Mouse (Mus musculus) forebrain, embryonic 12.5 days (tissue): ENCODE measurements around the gene Slc2a12. TPM values are rescaled to one million over a fixed set of nuclear protein-coding genes. Genes with fewer than 3 reads are reported as not detected.

Experiments used
- ATAC-seq: fragments of 200-750 bp; cut with Nextera tagmentation; 2 replicates; pipeline ENCODE4 v1.8.0; 2017; ENCODE audit warnings: moderate TSS enrichment; ENCODE audit not compliant: low FRiP score
- H3K27ac ChIP-seq: fragments of 300-500 bp; sonication (generic); 2 replicates; pipeline ENCODE4 v1.5.1; 2016; ENCODE audit warnings: mild to moderate bottlenecking
- H3K27me3 ChIP-seq: fragments of 300-500 bp; sonication (generic); 2 replicates; pipeline ENCODE4 v1.6.1; 2016; ENCODE audit warnings: mild to moderate bottlenecking
- H3K36me3 ChIP-seq: fragments of 300-500 bp; sonication (generic); replicated peaks from 2 replicates; pipeline ENCODE4 v1.6.1; 2016; ENCODE audit warnings: mild to moderate bottlenecking
- H3K4me1 ChIP-seq: fragments of 300-500 bp; sonication (generic); 2 replicates; pipeline ENCODE4 v1.6.1; 2016
- H3K4me2 ChIP-seq: fragments of 300-500 bp; sonication (generic); 2 replicates; pipeline ENCODE4 v1.6.1; 2016; ENCODE audit warnings: mild to moderate bottlenecking, moderate library complexity
- H3K4me3 ChIP-seq: fragments of 300-500 bp; sonication (generic); replicated peaks from 2 replicates; pipeline ENCODE4 v1.5.1; 2016; ENCODE audit warnings: mild to moderate bottlenecking
- H3K9ac ChIP-seq: fragments of 300-500 bp; sonication (generic); 2 replicates; pipeline ENCODE4 v1.6.1; 2016; ENCODE audit warnings: mild to moderate bottlenecking
- H3K9me3 ChIP-seq: fragments of 300-500 bp; sonication (generic); 2 replicates; pipeline ENCODE4 v1.6.1; 2016
- WGBS: fragments of 180-500 bp; shearing (Covaris S2); methylation state at CpG from one replicate; pipeline ENCODE4 v1.1.7; 2016; 5-methylcytosine and 5-hydroxymethylcytosine counted together
- polyA plus RNA-seq: library from polyadenylated mRNA; unstranded; fragments of >200 nt; fragmentation: Nextera tagmentation; extraction: Ambion mirVana; gene quantifications from 2 replicates; pipeline ENCODE4 v1.2.1, GENCODE M21; 2016

Slc2a12 gene
- polyA plus RNA-seq, 1 experiment from 2014 or later: 2.1 TPM

GRCm38 (mm10) chr10:22675848-22676630 lies 31.2 kb downstream of the Slc2a12 start:
- Histone ChIP-seq H3K4me3 (no peak overlapping the region), H3K9ac (no peak overlapping the region), H3K4me1 (0 out of 2 replicates have a peak, but pooled peaks cover 2% of the 10 kb centered on the region), H3K27ac (no peak overlapping the region), H3K36me3 (no peaks in the 10 kb centered on the region), H3K4me2 (no peak overlapping the region), H3K9me3 (no peaks in the 10 kb centered on the region), H3K27me3 (no peaks in the 10 kb centered on the region)
- no peak for ATAC-seq
- 74% methylated on average over 13 of the region's 13 CpGs for WGBS

GRCm38 (mm10) chr10:22696236-22696635 lies 51.4 kb downstream of the Slc2a12 start:
- ATAC-seq: no peak
- H3K27ac ChIP-seq: no peak overlapping the region
- no peak overlapping the region for H3K4me2 ChIP-seq
- H3K4me3 ChIP-seq: no peak overlapping the region
- no peak overlapping the region for H3K9ac ChIP-seq
- H3K9me3 ChIP-seq: no peaks in the 10 kb centered on the region
- H3K36me3 ChIP-seq: peaks cover 6% of the 10 kb centered on the region; the same call in 1 of the 2 replicates
- no peaks in the 10 kb centered on the region for H3K27me3 ChIP-seq
- peaks cover 6% of the 10 kb centered on the region; the same call in 1 of the 2 replicates for H3K4me1 ChIP-seq
- WGBS: 95% methylated on average over 9 of the region's 9 CpGs

- H3K9ac ChIP-seq: no peak overlapping the region
- no peak overlapping the region for H3K27ac ChIP-seq
Observed at GRCm38 (mm10) chr10:22696864-22697263, 52.1 kb downstream of the Slc2a12 start.

GRCm38 (mm10) chr10:22698158-22698953 lies 53.5 kb downstream of the Slc2a12 start:
- Histone ChIP-seq H3K27ac (no peak overlapping the region), H3K4me1 (peaks cover 6% of the 10 kb centered on the region; the same call in 1 of the 2 replicates), H3K9ac (no peak overlapping the region), H3K4me2 (no peak overlapping the region), H3K9me3 (no peaks in the 10 kb centered on the region), H3K4me3 (no peak overlapping the region), H3K36me3 (peaks cover 17% of the 10 kb centered on the region), H3K27me3 (no peaks in the 10 kb centered on the region)
- no peak for ATAC-seq
- WGBS: 87% methylated on average over 9 of the region's 9 CpGs

More at GRCm38 (mm10) chr10:22696864-22697263, 52.1 kb downstream of the Slc2a12 start:
- no peak overlapping the region for H3K4me2 ChIP-seq
- no peaks in the 10 kb centered on the region for H3K9me3 ChIP-seq
- H3K4me1 ChIP-seq: peaks cover 6% of the 10 kb centered on the region; the same call in 1 of the 2 replicates
- WGBS: 90% methylated on average over 7 of the region's 7 CpGs
- H3K4me3 ChIP-seq: no peak overlapping the region
- ATAC-seq: no peak
- H3K27me3 ChIP-seq: no peaks in the 10 kb centered on the region
- H3K36me3 ChIP-seq: peaks cover 6% of the 10 kb centered on the region; the same call in 1 of the 2 replicates

- Histone ChIP-seq H3K36me3 (peaks cover 25% of the 10 kb centered on the region), H3K9me3 (no peaks in the 10 kb centered on the region), H3K27ac (no peak overlapping the region), H3K4me3 (no peak overlapping the region), H3K4me2 (no peak overlapping the region), H3K9ac (no peak overlapping the region), H3K27me3 (no peaks in the 10 kb centered on the region), H3K4me1 (peaks cover 6% of the 10 kb centered on the region; the same call in 1 of the 2 replicates)
- ATAC-seq: no peak
- WGBS: 82% methylated on average over 19 of the region's 19 CpGs
Observed at GRCm38 (mm10) chr10:22699487-22700335, 54.9 kb downstream of the Slc2a12 start.

- Histone ChIP-seq H3K4me2 (no peak overlapping the region), H3K9me3 (no peaks in the 10 kb centered on the region), H3K4me3 (no peak overlapping the region), H3K27ac (no peak overlapping the region), H3K4me1 (peaks cover 6% of the 10 kb centered on the region; the same call in 1 of the 2 replicates), H3K9ac (no peak overlapping the region), H3K36me3 (peaks cover 30% of the 10 kb centered on the region), H3K27me3 (no peaks in the 10 kb centered on the region)
- ATAC-seq: no peak
- WGBS: 94% methylated on average over 9 of the region's 9 CpGs
Observed at GRCm38 (mm10) chr10:22700773-22701172, 56.0 kb downstream of the Slc2a12 start.

GRCm38 (mm10) chr10:22701485-22702315 lies 56.9 kb downstream of the Slc2a12 start:
- peaks cover 6% of the 10 kb centered on the region; the same call in 1 of the 2 replicates for H3K4me1 ChIP-seq
- no peak overlapping the region for H3K9ac ChIP-seq
- H3K4me2 ChIP-seq: no peak overlapping the region
- no peaks in the 10 kb centered on the region for H3K27me3 ChIP-seq
- ATAC-seq: no peak
- no peak overlapping the region for H3K27ac ChIP-seq
- H3K4me3 ChIP-seq: no peak overlapping the region
- H3K9me3 ChIP-seq: no peaks in the 10 kb centered on the region
- H3K36me3 ChIP-seq: peaks cover 39% of the 10 kb centered on the region
- 85% methylated on average over 12 of the region's 12 CpGs for WGBS

GRCm38 (mm10) chr10:22703844-22704243 lies 59.0 kb downstream of the Slc2a12 start:
- H3K4me1 ChIP-seq: peaks cover 6% of the 10 kb centered on the region; the same call in 1 of the 2 replicates
- ATAC-seq: no peak
- no peaks in the 10 kb centered on the region for H3K27me3 ChIP-seq
- no peak overlapping the region for H3K4me2 ChIP-seq
- 93% methylated on average over 6 of the region's 6 CpGs for WGBS
- H3K9me3 ChIP-seq: no peaks in the 10 kb centered on the region
- peaks cover 59% of the 10 kb centered on the region for H3K36me3 ChIP-seq
- H3K4me3 ChIP-seq: no peak overlapping the region
- H3K9ac ChIP-seq: no peak overlapping the region
- no peak overlapping the region for H3K27ac ChIP-seq

- no peak for ATAC-seq
- no peaks in the 10 kb centered on the region for H3K4me1 ChIP-seq
- no peak overlapping the region for H3K4me3 ChIP-seq
- H3K4me2 ChIP-seq: no peak overlapping the region
- H3K9ac ChIP-seq: no peak overlapping the region
- H3K36me3 ChIP-seq: peaks cover 52% of the 10 kb centered on the region
- H3K27ac ChIP-seq: no peak overlapping the region
- 89% methylated on average over 7 of the region's 7 CpGs for WGBS
- H3K9me3 ChIP-seq: no peaks in the 10 kb centered on the region
- no peaks in the 10 kb centered on the region for H3K27me3 ChIP-seq
Observed at GRCm38 (mm10) chr10:22708190-22708843, 63.5 kb downstream of the Slc2a12 start.

GRCm38 (mm10) chr10:22710173-22710777 lies 65.5 kb downstream of the Slc2a12 start:
- 87% methylated on average over 13 of the region's 13 CpGs for whole genome bisulfite sequencing
- Histone ChIP-seq H3K27ac (no peak overlapping the region), H3K9me3 (no peaks in the 10 kb centered on the region), H3K27me3 (no peaks in the 10 kb centered on the region), H3K36me3 (peaks cover 44% of the 10 kb centered on the region), H3K4me3 (no peak overlapping the region), H3K4me2 (no peak overlapping the region), H3K9ac (no peak overlapping the region), H3K4me1 (no peaks in the 10 kb centered on the region)
- no peak for ATAC-seq
